Mouse (Mus musculus) forelimb bud, embryonic 11.5 days (tissue): ENCODE results near the gene Gon4l.
A peak's percentile ranks its signal among the peaks of the same experiment; 100 is the strongest.
"Not testable (repeated sequence)": the region's sequence is repeated elsewhere in the genome, so short reads cannot be mapped to it uniquely, and the experiment has no call there.

Experiments used
- DNase-seq: peaks from one replicate; pipeline ENCODE4 v3.0.0-alpha.2; 2012; ENCODE audit warnings: low read depth, low spot score

Gene Gon4l

DNA sequence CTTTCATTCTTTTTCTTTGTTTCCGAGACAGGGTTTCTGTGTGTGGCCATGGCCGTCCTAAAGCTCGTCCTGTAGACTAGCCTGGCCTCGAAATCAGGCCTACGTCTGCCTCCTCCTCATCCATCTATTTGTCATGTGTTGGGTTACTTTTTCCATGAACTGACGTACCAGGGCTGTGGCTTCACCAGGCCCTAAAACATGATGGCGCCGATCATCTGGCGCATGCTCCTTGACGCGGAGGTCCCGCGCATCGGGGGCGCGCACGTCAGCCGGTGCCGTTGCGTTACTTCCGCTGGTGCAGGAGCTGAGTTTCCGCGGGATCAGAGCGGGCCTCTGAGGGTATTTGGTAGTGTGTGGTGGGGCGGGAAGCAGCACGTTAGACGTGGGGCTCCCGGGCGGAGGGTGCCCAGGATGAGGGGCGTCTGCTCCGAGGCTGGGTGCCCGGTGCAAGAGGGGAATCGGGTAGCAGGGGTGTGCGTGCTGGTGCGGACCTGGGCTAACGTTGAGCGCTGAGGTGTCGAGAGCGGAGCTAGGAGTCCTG is at the start of gene Gon4l:
Gon4l (plus strand) TSS at position 281 of the 541 bp plus-strand sequence.
- DNase-seq, result peak; percentile 10

GRCm38 (mm10) chr3:88786323-88786722 is 48.7 kb upstream of the Gon4l start:
- not testable (repeated sequence) for DNase-seq

DNA sequence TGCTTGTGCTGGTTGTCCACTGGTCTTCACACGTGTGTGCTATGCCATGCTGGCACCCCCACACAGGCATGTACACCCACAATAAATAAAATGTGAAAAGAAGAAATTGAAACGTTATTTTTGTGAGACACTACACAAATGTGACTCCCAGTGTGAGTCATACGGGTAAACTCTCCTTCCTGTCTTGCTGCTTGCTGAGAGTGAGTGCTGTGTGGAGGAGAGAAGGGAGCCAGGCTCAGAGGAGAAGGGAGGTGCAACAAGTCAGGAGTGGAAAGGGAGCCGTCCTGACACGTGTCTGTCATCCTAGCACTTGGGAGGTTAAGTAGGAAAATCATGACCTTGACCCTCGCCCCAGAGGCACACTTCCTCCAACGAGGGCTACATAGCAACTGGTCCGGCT is 48.2 kb upstream of the Gon4l start:
- DNase-seq, result not testable (repeated sequence)

DNA sequence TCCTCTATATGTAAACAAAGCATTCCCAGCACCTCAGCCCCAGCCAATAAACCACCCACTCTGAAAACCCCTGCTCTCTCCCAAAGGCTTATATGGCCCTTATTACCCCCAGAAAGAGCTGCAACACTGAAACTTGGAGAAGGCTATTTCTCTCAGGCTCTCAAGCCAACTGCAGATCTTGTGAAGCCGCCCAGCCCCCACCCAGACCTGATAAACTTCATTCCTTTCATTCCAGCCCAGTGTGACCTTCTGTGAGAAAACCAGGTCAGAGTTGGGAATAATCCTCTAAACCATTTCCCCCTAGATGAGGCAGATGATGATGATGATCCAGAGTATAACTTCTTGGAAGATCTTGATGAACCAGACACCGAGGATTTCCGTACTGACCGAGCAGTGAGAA is 47.0 kb upstream of the Gon4l start:
- DNase-seq, result not testable (repeated sequence)

- DNase-seq, result not testable (repeated sequence)
Measured at GRCm38 (mm10) chr3:88797507-88797906, 37.5 kb upstream of the Gon4l start.

DNA sequence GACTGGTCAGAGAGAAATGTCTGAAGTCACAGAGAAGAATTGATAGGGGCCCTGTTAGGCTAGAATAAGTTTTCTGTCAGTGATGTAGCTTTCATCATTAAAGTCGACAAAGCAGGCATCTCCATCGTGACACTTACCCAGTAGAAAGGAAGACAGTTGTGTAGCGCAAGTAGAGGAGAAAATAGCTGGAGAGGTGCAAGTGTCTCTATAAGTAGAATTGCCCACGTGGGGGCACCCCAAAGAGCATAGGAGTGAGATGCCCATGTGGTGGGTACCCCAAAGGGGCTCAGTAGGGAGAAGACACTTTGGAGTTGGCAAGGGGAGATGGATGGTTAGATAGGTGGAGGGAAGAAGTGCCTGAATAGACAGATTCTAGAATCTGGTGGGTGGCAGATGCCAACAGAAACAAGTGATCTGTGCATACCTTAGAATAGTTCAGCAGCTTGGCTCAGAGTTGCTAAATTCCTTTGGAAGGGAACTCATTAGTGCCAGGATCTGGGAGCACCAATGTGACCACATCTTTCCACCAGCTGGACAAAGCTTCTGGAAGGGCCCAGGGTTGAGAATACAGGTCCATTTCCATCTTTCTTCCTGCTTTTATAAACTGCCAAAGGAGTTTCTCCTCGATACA is 31.0 kb upstream of the Gon4l start:
- no peak for DNase-seq

DNA sequence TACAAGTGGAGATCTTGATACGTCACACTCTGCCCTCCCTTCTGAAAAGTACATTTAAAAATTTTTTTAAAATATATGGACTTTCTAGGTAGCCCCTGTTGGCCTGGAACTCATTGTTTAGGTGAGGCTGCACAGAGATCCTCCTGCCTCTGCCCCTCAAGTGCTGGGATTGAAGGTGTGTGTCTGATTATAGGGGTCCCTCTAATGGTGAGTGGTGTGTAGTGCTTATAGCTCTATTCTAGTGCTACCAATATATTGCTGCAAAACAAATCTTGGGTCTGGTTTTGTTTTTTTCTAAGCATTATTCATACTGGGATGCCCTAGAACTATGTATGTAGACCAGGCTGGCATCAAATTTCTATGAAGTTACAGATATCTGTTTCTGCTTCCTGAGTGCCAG is 9.3 kb upstream of the Gon4l start:
- no peak for DNase-seq

- no peak for DNase-seq
Measured at GRCm38 (mm10) chr3:88827231-88827630, 7.8 kb upstream of the Gon4l start.

GRCm38 (mm10) chr3:88831177-88832121 is 3.6 kb upstream of the Gon4l start:
- DNase-seq, result peak; percentile 19

DNA sequence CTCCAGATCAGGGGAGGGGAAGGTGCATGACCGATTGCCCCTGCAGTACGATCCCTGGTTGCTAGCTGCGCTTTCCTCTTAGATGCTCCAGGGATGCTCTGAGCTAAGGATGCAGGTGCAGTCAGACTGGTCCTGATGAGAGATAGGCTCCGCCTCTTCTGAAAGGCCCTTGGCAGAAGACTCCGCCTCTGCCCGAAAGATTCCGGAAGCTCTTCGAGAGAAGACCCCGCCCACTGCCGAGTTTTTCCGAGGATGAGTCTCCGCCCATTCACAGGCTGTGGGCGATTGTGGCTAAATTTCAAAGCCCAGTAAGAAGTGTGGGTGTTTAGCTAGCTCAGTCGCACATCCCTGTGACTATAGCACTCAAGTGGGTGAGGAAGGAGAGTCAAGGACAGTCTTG is 2.6 kb upstream of the Gon4l start:
- peak; percentile 33 for DNase-seq

GRCm38 (mm10) chr3:88849172-88849571 is 14.1 kb downstream of the Gon4l start:
- no peak for DNase-seq

DNA sequence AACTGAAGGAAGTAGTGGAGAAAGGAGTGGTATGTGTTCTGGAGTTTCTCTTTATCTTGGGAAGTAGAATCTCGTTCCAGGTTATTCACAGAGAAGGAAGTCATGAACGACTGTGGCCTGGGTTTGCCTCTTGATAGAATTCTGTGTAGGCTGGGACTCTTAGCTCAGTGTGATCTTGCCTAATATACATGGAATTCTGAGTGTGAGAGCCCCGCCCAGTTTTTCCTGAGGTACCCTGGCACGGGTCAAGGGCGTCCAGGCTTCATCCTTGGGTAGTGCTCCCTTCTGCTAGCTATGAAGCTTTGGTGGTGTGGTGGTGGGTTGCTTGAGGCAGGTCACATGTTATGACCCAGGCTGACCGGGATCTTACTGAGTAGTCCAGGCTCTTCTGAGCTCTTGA is 20.8 kb downstream of the Gon4l start:
- DNase-seq, result no peak

DNA sequence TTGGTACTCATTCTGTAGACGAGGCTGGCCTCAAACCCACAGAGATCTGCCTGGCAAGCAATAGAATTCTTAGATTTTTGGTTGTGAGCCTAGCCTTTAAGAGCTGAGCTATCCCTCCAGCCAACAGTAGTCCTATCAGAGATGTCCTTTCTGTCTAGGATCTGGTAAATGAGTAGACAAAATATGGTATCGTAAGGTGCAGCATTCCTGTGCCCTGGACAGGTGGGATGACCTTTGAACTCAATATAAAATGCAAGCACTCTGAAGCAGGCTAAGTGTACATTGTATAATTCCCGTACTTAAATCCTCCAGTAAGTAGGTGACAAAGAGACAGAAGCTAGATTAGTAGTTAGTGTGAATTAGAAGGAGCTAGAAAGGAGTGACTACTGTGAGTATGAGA is 27.1 kb downstream of the Gon4l start:
- no peak for DNase-seq

- DNase-seq, result not testable (repeated sequence)
Measured at GRCm38 (mm10) chr3:88866735-88867134, 31.7 kb downstream of the Gon4l start.

- not testable (repeated sequence) for DNase-seq
Measured at GRCm38 (mm10) chr3:88867177-88867576, 32.1 kb downstream of the Gon4l start.

GRCm38 (mm10) chr3:88868449-88868848 is 33.4 kb downstream of the Gon4l start:
- not testable (repeated sequence) for DNase-seq

- DNase-seq, result not testable (repeated sequence)
Measured at GRCm38 (mm10) chr3:88882536-88882935, 47.5 kb downstream of the Gon4l start.

GRCm38 (mm10) chr3:88893011-88893410 is 58.0 kb downstream of the Gon4l start:
- not testable (repeated sequence) for DNase-seq

GRCm38 (mm10) chr3:88904803-88905202 is 69.8 kb downstream of the Gon4l start:
- DNase-seq, result no peak

- no peak for DNase-seq
Measured at GRCm38 (mm10) chr3:88905209-88905608, 70.2 kb downstream of the Gon4l start.

DNA sequence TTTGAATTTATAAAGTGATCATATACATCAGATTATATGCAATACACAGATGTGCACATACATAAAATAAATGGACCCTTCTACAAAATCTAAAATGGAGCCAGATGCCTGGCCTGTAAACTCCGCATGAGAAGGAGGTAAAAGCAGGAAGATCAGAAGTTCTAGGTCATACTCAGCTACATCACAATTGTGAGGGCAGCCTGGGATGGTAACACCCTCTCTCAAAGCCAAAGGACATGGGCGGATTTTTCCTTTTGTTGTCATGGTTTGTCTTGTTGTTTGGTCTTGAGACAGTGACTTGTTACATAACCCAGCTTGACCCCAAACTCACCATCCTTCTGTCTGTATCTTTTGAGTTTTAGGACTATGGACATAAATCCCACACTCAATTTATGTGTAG is 70.7 kb downstream of the Gon4l start:
- no peak for DNase-seq

DNA sequence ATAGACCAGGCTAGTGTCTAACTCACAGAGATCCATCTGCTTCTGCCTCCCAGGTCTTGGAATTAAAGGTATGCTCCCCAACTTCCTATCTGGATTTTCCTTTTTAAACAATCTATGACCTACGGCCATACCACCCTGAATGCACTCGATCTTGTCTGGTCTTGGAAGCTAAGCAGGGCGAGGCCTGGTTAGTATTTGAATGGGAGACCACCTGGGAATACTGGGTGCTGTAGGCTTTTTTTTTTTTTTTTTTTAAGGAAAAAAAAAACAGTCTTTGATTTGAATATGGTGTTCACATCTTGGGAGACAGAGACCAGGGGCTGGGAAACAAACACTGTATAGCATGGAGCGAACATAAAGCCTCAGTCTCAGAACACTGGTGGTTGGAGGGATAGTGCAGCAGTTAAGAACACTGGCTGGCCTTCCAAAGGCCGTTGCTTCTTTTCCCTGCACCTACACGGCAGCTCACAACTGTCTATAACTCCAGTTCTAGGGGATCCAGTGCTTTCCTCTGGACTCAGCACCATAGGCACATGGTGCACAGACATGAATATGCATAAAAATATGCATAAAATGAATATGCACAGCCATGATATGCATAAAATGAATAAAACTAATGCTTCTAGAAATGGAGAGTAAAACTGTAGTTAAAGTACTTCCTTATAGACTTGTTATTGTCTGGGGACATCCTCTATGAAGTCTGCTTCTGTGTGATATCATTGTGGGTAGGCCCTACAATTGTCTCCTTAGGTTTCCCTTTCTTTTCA is 71.5 kb downstream of the Gon4l start:
- DNase-seq, result no peak
